Mouse (Mus musculus): ENCODE data around the gene Tmem208.

Tmem208 gene

DNA sequence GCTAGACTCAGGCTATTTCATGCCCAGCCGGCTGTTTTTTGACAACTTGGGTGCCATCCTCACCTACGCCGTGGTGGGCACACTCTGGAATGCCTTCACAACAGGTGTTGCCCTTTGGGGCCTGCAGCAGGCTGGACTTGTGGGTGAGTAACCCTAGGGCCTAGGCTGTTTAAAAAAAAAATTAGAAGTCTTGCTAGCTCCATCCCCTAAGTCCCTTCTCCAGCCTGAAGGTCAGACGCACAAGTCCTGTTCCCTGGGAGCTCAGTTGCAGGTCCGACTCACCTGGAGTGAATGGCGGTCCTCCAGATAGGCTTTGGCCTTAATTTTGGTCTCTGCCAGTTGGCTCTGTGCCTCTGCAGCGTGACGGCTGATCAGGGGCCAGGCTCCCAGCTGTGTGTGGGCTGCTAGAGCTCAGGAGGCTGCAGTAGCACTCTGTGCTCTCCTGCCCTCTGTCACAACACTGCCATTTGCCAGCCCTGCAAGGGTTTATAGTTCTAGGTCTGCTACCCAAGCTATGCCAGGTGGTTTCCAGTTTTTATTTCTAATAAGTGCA lies 27.5 kb downstream of the Tmem208 start:
- no peak for DNase-seq (ENCODE audit: extremely low read depth, low read depth)

DNA sequence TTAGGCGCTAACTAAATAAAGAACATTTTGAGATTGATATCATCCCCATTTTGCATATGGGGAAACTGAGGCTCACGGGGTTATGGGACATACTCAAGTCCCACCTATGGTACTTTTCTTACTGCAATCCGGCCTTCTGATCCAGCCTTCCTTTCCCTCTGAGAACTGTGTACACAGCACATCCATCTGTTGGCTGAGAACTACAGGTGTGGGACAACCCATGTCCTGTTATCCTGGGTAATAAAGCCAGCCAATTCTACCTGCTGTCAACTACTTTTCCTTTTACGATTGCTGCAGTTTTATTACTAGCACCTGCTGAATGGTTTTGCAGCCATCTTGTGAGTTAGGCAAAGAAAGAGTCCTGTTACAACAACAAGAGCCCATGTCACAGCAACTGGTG lies 28.4 kb downstream of the Tmem208 start:
- no peak for DNase-seq (ENCODE audit: extremely low read depth, low read depth)

- DNase-seq (ENCODE audit: extremely low read depth, low read depth): no peak
Observed at GRCm38 (mm10) chr8:105355179-105356024, 29.2 kb downstream of the Tmem208 start.

DNA sequence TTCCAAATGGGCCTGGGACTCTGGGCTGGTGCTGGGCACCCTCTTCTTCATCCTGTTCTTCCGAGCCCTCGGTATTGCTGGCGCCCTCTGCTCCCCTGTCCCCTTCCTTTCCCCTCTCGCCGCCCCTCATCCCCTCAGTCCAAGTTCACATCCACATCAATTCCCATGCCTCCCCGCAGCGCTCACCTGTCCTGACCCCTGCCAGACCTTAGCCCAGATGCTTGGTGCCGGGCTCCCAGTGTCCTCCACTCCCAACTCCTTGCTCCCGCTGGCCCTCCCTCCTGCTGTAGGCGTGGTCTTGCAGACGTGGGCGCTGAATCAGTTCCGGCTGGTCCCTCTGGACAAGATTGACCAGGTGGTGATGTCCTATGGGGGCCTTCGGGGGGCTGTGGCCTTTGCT lies 30.5 kb downstream of the Tmem208 start:
- no peak for DNase-seq (ENCODE audit: extremely low read depth, low read depth)

GRCm38 (mm10) chr8:105359208-105359607 lies 33.1 kb downstream of the Tmem208 start:
- no peak for DNase-seq (ENCODE audit: extremely low read depth, low read depth)

DNA sequence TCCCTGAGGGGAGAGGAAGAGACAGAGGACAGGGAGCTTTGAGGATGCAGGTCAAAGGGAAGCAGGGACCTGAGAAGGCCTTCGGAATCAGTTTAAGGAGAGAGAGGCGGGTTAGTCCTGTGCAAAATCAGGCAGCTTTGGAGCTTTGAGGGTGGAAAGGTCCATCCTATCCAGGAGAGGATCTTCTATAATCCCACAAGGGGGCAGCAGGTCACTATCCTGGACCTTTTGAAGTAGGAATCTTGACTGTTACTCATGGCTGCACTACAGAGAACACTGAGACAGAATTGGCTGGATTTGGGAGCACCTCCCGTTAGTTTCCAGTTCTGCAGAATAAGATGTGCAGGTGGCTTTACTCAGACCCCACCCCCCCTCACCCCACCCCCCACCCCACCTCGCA lies 33.5 kb downstream of the Tmem208 start:
- DNase-seq (ENCODE audit: extremely low read depth, low read depth): no peak

GRCm38 (mm10) chr8:105361751-105362702 lies 35.9 kb downstream of the Tmem208 start:
- DNase-seq (ENCODE audit: extremely low read depth, low read depth): no peak

- DNase-seq (ENCODE audit: extremely low read depth, low read depth): peak; percentile 17
Observed at GRCm38 (mm10) chr8:105367107-105367506, 41.0 kb downstream of the Tmem208 start.

GRCm38 (mm10) chr8:105372473-105372872 lies 46.3 kb downstream of the Tmem208 start:
- no peak for DNase-seq (ENCODE audit: extremely low read depth, low read depth)

DNA sequence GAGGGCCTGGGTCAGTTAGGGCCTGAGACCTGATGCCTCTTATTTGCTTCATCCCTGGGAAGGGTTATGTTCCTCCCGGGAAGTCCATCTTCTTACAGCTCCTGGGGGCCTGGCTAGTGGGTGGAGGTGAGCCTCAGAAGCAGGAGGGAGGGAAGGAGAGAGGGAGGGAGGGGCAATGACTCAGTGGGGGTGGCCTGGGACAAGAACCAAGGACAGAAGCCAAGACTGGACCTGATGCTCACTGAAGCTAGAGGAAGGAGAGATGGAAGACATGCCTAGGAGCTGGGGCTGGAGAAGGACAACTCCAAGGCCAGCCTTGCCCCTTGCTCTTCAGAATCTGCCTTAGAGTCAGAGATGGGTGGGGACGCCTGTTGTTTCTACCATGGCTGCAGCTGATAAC lies 46.9 kb downstream of the Tmem208 start, which contains the start of gene Plekhg4:
Plekhg4 (plus strand) TSS at position 243 of the 400 bp plus-strand sequence.
- no peak for DNase-seq (ENCODE audit: extremely low read depth, low read depth)

DNA sequence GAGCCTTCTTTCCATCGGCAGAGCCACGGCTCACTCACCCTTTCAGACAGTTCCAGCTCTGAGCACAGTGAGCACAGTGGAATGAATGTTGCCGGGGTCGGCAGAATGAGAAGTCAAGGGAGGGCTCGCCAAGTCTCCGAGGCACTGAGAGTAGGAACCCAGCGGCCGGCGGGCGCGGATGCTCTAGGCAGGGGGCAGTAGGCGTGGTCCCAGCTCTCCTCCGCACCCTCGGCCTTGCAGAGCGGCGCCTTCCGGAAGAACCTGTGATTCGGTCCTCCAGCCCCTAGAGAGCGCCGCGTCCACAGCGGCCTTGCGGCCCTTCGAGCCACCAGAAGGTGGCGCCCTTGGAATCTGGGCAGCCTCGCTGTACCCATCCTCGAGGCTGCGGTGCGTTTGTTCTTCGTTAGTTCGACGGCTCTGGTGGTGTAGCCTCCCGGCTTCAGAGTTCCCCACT lies 48.4 kb downstream of the Tmem208 start:
- DNase-seq (ENCODE audit: extremely low read depth, low read depth): no peak

- no peak for DNase-seq (ENCODE audit: extremely low read depth, low read depth)
Observed at GRCm38 (mm10) chr8:105378673-105379072, 52.5 kb downstream of the Tmem208 start.

DNA sequence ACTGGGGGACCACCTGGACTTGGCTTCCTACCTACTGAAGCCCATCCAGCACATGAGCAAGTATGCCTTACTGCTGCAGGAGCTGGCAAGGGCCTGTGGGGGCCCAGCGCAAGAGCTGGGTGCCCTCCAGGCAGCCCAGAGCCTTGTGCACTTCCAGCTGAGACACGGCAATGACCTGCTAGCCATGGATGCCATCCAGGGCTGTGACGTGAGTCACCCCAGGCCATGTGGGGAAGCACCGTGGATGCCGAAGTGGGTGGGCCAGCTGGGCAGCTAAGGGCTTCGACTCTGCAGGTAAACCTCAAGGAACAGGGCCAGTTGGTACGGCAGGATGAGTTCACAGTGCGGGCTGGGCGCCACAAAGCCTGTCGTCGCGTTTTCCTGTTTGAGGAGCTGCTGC lies 54.2 kb downstream of the Tmem208 start:
- DNase-seq (ENCODE audit: extremely low read depth, low read depth): no peak

DNA sequence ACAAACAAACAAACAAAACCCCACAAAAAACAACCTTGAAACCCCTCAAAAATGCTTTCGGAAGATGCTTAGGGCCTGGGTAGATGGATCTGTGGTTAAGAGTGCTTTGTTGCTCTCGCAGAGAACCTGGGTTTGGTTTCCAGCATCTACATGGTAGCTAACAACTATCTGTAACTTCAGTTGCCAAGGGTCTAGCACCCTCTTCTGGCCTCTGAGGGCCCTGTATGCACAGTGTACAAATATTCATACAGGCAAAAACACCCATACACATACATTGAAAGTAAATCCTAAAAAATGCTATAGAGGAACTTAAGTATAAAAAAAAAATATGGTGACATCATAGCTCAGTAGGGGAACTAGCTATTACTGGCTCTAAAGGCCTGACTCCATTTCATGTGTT lies 57.9 kb downstream of the Tmem208 start:
- peak; percentile 6 for DNase-seq (ENCODE audit: extremely low read depth, low read depth)
